Mouse (Mus musculus): Measurements from ENCODE around the gene Spa17.

GRCm38 (mm10) chr9:37592633-37593032, 20.9 kb downstream of the Spa17 start:
- TF ChIP-seq GATA1 (IDR thresholded peaks at IDR 0.05; ENCODE audit: borderline replicate concordance, low read length) (no peak), FLI1 (IDR thresholded peaks at IDR 0.05; ENCODE audit: low read length) (no peak)

Measured in megakaryocyte, embryonic 14.5 days (primary cell).